Mouse (Mus musculus): ENCODE measurements around the gene Cln3.

Gene Cln3

GRCm38 (mm10) chr7:126523316-126523715 lies 62.3 kb downstream of the Cln3 start:
- DNase-seq (ENCODE audit: low spot score in 2 of 2), result no peak

All from frontal cortex, postnatal 10 days (tissue).